Mouse (Mus musculus): ENCODE measurements around the gene Wrb.

DNA sequence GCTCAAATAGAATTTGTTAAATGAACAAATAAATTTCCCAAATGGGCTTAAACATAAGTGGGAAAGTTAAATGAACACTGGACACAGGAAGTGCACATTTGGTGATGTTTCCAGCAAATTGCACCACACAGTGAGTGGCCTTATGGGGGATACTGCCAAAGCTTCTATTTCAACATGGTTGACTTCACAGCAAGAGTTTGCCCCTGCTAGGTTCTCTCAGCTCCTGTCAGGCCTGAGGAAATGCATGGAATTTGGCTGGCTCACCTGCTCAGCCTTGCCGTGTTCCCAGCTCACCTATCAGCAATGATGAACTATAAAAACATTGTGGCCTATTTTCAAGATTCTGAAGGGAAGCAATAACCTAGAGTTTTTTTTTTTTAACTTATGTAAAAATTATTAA lies 15.7 kb downstream of the Wrb start:
- TF ChIP-seq POLR2A (IDR thresholded peaks at IDR 0.05; ENCODE audit: low read depth, low read length), result no peak
- no peak for TF ChIP-seq CTCF (IDR thresholded peaks at IDR 0.05; ENCODE audit: extremely low read depth, insufficient read depth, insufficient read length, insufficient replicate concordance)
